Mouse (Mus musculus) urinary bladder, postnatal 25 days (tissue): ENCODE data around the gene Itfg2.

Experiments
- DNase-seq: peaks from one replicate; pipeline ENCODE4 v3.0.0; 2022; ENCODE audit warnings: low spot score

The Itfg2 gene

GRCm38 (mm10) chr6:128435474-128435873 lies 10.7 kb upstream of the Itfg2 start:
- peak; percentile 48 for DNase-seq

GRCm38 (mm10) chr6:128433566-128433965 lies 8.8 kb upstream of the Itfg2 start:
- no peak for DNase-seq

GRCm38 (mm10) chr6:128432356-128432915 lies 7.7 kb upstream of the Itfg2 start:
- DNase-seq: no peak

GRCm38 (mm10) chr6:128429826-128430225 lies 5.1 kb upstream of the Itfg2 start:
- DNase-seq: no peak

GRCm38 (mm10) chr6:128429300-128429699 lies 4.6 kb upstream of the Itfg2 start:
- no peak for DNase-seq

- DNase-seq: no peak
Measured at GRCm38 (mm10) chr6:128427571-128427970, 2.8 kb upstream of the Itfg2 start.

GRCm38 (mm10) chr6:128425046-128425445 lies 315 bp upstream of the Itfg2 start:
- no peak for DNase-seq

- DNase-seq: no peak
Measured at GRCm38 (mm10) chr6:128423496-128424268, 1.0 kb downstream of the Itfg2 start.

GRCm38 (mm10) chr6:128421480-128421879 lies 3.3 kb downstream of the Itfg2 start:
- DNase-seq: no peak

GRCm38 (mm10) chr6:128421036-128421435 lies 3.7 kb downstream of the Itfg2 start:
- DNase-seq: no peak

- no peak for DNase-seq
Measured at GRCm38 (mm10) chr6:128418076-128418475, 6.7 kb downstream of the Itfg2 start.

- DNase-seq: no peak
Measured at GRCm38 (mm10) chr6:128416169-128416568, 8.6 kb downstream of the Itfg2 start.

GRCm38 (mm10) chr6:128411115-128411514 lies 13.6 kb downstream of the Itfg2 start:
- peak; percentile 79 for DNase-seq

GRCm38 (mm10) chr6:128410305-128410704 lies 14.4 kb downstream of the Itfg2 start:
- DNase-seq: no peak

GRCm38 (mm10) chr6:128408544-128409125 lies 16.1 kb downstream of the Itfg2 start:
- DNase-seq: no peak

GRCm38 (mm10) chr6:128404708-128405107 lies 20.0 kb downstream of the Itfg2 start:
- no peak for DNase-seq

GRCm38 (mm10) chr6:128399421-128400185 lies 25.1 kb downstream of the Itfg2 start:
- no peak for DNase-seq

GRCm38 (mm10) chr6:128398996-128399395 lies 25.7 kb downstream of the Itfg2 start, which contains the start of gene Nrip2:
Nrip2 (plus strand) TSS chr6:128399296.
- no peak for DNase-seq

GRCm38 (mm10) chr6:128397574-128398261 lies 27.0 kb downstream of the Itfg2 start:
- no peak for DNase-seq

- no peak for DNase-seq
Measured at GRCm38 (mm10) chr6:128390683-128391082, 34.0 kb downstream of the Itfg2 start.

- no peak for DNase-seq
Measured at GRCm38 (mm10) chr6:128389185-128389584, 35.5 kb downstream of the Itfg2 start.

- no peak for DNase-seq
Measured at GRCm38 (mm10) chr6:128385026-128385425, 39.7 kb downstream of the Itfg2 start.
